Mouse (Mus musculus) megakaryocyte progenitor cell, adult 5-6 weeks (primary cell): ENCODE measurements around the gene Sf3a2. TPM values are rescaled to one million over a fixed set of nuclear protein-coding genes. Genes with fewer than 3 reads are reported as not detected.
"Not testable (repeated sequence)": the region's sequence is repeated elsewhere in the genome, so short reads cannot be mapped to it uniquely, and the experiment has no call there.

Experiments used
- ATAC-seq: replicated peaks from 2 replicates; pipeline ENCODE4 v1.8.0; 2016; ENCODE audit warnings: mild to moderate bottlenecking, moderate TSS enrichment, inconsistent platforms; ENCODE audit not compliant: poor library complexity
- total RNA-seq, 2 experiments: library from RNA; stranded (forward) in 1 of 2; stranded (reverse) in 1 of 2; fragments of 157-497, 149-512 nt in 1 of 2; fragments of 200-1000 nt in 1 of 2; gene quantifications; 2 replicates each; pipeline versions ENCODE4 v1.2.3 to v1.2.4; 2015 to 2017

The Sf3a2 gene
- total RNA-seq, 2 experiments from 2014 or later = 11.5 to 74.9 TPM

DNA sequence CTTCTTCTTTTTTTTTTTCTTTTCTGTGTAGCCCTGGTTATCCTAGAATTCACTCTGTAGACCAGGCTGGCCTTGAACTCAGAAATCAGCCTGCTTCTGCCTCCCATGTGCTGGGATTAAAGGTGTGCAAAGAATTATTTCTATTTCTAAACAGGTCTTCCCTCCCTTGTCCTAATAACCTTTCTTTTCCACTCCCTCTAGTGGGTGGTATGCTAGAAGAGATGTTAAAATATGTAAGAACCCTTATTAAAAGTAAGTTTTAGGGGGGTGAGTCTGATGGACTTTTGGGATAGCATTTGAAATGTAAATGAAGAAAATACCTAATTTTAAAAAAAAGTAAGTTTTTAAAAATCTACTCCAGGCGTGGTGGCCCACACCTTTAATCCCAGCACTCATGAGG is 25.3 kb downstream of the Sf3a2 start:
- no peak for ATAC-seq

DNA sequence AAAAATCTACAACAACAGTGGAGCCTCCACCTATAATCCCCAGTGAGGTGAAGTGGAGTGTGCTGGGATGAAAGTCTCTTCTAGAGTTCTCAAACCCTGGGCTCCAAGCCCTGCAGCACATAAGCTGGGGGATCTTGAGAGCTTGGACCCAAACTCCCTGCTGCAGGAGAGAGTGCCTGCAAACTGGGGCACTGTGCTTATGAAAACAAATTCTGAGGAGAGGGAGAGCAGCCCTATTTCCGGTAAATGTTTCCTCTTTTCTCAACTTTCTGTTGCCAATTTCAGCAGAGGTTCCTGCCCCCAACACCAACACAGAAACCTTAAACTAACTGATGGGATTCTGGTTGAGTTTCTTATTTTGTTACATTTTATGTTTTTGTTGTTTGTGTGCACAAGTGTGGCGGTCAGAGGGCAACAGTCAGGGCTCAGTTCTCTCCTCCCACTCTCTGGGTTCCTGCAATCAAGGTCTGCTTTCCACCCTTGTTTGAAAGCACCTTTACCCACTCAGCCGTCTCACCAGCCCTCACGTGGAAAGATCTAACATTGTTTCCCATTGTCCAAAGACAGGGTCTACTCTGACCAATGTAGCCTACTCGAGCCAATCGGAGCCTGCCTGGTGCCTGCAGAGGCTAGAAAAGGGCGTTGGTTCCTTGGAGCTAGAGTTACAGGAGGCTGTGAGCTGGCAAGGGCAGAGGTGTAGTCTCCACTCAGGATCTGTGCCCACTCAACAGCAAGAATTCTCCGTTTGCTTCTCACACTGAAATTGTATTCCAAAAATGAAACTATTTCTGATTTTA is 26.0 kb downstream of the Sf3a2 start:
- ATAC-seq = no peak

DNA sequence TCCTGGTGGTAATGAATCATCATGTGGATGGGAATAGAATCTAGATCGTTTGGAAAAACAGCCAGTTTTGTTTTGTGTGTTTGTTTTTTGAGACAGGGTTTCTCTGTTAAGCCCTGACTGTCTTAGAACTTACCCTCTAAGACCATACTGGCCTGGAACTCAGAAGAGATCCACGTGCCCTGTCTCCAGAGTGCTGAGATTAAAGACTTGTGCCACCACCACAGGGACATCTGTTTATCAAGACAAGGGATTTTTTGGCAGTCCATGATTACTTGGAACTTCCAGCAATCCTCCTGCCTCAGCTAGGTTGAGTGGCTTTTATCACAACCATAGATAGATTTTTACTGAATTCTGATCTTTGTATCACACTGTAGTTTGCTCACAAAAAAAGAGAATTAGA is 26.8 kb downstream of the Sf3a2 start:
- ATAC-seq = no peak

DNA sequence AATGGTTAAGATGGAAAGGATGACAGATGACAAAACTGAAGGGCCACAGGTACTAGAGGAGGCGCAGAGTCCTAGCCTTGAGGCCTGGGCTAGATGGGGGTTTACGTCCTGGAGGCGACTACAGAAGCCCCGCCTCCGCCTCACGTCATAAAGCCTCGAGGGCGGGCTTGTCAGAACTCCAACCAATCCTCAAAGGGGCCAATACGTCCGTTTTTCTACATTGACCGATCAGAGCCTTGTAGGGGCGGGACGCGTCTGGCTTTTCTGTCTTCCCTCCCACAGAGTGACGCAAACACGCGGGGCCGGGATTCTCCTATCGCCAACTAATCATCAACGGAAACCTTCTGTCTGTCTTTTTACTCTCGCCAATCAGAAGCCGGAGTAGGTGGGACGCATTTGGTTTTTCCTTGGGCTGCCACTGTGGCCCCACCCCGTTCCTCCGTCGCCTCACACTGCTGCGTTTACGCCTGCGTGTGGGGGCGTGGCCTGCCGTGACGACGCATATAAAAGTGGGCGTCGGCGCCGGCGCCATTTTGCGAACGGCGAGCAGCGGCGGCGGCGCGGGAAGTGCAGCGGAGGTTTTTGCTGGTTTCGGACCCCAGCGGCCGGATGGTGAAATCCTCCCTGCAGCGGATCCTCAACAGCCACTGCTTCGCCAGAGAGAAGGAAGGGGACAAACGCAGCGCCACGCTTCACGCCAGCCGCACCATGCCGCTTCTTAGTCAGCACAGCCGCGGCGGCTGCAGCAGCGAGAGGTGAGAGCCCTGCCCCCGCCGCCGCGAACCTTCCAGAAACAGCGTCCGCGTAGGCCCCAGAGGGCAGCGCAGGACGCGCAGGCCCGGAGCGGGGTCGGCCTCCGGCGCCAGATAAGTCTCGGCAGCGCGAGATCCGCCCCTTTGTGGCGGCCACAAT is 28.4 kb downstream of the Sf3a2 start, which contains the start of gene Oaz1:
TSS of gene Oaz1 (plus strand) at position 506 of the 912 bp plus-strand sequence.
- peak; percentile 81 for ATAC-seq

DNA sequence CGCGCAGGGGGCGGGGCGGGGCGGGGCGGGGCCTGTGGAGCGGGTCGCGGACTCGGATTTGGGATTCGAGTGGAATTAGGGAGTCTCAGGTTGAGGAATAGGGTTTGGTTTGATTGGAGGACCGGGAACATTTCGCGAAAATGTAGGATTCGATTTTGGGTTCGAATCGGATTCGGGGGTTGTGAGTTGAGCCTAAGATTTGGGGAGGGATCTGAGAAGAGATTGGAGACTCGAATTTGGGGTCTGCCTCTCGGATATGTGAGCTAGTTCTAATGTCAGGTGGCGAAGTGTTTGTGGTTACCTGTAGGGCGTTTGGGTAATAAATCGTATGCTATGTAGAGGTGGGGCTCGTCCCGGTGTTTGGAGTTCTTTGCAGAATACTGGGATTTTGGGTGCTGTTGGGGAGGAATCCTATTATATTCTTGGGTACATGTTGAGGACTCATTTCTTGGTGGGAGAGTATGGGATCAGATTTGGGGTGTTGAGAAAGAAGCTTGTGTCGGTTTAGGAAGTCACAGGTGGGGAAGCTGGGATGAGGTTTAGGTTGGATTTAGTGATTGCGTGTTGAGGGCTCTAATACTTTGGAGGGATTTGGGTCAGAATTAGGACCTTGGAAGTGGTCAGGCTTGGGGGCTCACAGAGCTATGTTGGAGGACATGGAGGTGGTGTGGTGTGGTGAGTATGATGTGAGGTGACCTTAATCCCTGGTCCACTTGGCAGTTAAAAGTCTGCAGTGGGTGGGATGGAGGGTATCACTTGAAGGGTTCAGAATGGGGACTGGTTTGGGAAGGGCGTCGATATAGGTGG is 29.3 kb downstream of the Sf3a2 start:
- no peak for ATAC-seq

DNA sequence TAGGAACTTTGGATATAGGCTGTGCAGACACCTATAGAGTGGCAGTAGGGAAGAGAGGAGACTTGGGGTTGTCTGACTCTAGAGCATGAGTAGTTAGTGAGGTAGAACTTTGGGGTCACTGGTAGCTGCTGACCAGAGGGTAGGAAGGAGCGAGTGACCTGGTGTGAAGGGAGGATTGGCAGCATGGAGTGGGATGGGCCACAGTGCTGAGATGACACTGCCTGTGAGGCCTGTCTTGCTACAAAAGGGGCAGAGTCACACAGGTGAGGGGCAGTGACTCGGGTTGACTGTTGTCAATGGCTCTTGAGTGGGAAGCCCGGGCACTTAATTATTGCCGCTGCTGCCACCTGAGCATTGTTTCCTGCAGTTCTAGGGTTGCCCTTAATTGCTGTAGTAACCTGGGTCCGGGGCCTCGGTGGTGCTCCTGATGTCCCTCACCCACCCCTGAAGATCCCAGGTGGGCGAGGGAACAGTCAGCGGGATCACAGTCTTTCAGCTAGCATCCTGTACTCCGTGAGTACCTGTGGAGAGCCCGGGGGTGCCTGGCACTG is 29.9 kb downstream of the Sf3a2 start:
- ATAC-seq = no peak

DNA sequence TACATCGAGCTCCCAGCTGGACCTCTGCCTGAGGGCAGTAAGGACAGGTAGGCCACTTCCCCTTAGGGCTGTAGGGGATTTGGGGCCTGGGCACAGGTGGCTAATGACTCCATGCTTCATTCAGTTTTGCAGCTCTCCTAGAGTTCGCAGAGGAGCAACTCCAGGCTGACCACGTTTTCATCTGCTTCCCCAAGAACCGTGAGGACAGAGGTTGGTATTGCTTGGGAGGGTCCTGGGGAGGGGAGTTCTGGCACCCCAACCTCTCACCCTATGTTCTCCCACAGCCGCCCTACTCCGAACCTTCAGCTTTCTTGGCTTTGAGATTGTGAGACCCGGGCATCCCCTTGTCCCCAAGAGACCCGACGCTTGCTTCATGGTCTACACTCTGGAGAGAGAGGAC is 30.6 kb downstream of the Sf3a2 start:
- ATAC-seq = not testable (repeated sequence)

DNA sequence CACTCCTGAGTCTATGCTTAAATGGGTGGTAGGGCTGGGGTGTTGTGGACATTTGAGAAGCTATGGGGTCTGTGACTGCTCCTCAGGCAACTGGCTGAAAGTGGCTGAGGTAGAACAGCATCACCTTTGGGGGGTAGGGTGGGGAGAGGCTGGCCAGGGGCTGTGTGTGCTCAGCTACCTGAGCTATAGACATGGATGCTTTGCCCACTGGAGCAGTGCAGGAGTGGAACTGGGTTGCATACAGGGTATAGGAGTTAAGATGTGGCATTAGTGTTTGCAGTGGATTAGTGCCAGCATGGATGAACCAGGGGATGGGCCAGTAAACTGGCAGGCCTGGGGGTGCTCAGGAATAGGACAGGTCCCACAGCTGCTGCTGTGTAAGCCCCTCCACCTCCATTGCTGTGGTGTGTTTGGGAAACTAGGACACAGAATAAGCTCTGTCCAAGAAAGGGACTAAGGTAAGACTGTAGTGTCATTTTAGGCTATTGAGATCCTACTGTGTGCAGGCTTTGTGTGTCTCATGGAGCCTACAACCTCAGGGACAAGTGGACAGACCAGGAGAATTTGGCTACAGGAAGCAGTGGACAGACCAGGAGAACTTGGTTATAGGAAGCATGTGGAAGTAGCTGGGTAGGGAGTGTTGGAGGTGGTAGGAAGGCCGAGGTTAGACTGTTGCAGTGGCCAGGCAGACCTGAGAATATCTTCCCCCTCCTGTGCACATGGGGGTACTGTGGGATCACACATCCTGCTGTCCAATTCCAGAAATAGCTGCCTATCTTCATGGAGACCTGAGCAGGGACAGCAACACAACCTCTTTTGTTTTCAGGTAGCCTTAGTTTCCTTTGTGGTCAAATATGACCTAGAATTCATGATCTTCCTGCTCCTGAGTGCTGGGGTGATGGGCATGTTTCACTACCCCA is 31.6 kb downstream of the Sf3a2 start:
- ATAC-seq = no peak

DNA sequence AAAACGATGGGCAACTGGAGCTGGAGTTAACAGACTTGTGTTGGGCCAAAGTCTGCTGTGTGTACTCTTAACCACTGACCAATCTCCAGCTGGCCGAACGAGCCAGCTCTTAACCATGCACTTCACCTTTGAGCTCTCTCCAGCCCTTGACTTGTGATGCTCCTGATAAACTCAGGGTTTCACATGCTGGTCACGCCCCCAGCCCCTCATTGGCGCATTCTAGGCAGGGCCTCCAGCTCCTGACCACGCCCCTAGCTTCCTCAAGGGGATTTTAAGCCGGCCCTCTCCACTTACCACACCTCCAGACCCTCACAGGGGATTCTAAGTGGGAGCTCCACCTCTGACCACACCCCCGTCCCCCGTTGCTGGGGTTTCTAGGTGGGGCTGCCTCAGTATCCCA is 33.1 kb downstream of the Sf3a2 start:
- ATAC-seq = peak; percentile 33

DNA sequence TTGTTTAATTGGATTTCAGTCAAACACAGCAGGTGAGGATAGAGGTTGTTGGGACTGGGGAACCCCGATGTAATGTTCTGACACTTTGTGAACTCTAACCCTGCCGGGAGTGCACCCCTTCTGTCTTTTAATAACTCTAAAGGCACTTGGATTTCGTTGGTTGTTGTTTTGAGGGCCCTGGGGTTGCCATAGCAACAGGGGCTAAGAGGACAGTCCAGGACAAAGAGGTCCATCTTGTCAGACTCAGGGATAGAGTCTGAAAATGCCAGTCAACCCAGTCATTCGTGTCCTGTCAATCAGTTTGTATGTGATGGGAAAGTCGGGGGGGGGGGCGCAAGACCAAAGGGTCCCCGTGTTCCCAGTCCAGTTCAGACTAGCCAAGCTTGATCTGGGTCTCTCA is 34.8 kb downstream of the Sf3a2 start:
- ATAC-seq = no peak

DNA sequence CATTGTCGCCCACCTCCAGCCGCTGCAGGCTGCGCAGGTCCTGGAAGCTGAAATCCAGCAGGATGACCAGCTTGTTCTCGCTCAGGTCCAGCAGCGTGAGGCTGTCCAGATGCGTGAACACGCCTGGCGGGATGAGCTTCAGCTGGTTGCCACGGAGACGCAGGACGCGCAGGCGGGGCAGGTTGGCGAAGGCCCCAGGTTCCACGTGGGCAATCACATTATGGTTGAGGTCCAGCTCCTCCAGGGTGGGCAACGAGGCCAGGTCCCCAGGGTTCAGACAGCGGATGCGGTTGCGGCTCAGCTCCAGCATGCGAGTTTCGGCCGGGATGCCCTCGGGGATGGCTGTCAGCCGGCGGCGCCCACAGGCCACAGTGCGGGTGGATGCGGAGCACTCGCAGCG is 37.6 kb downstream of the Sf3a2 start:
- no peak for ATAC-seq

DNA sequence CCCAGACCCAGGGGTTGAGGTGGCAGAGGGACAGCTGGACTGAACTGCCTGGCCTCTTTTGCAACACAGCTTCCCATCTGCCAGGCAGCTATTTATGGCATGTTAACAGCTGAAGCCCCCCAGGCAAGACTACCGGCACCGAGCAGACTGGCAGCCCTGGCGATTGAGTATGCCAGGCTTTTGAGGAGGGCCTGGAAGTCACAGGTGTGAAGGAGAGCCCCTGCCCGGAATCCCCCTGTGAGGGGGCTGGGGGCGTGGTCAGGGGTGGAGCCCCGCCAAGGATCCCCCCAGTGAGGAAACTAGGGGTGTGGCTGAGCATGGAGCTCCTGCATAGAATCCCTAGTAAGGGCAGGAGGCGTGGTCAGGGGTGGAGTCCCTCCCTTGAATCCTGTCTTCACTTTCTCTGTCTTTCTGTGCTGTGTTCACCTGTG is 39.0 kb downstream of the Sf3a2 start:
- ATAC-seq = no peak

DNA sequence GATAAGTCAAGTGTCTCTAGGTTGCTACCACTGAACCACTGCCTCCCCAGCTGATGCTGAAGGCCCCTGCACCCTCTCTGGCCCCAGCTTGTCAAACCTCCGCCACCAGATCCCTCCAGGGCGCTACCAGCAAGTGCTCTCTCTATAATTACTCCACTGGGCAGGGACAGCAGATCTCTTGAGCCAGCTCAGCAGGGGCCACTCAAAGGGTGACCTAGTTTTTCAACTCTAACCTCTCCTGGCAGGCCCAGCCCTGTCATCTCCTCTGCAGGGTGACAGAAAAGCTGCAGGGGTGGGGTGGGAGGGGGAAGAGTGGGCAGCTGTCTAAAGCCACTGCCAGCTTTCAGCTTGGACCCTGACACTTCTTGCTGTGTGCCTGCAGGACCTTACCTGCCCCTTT is 39.8 kb downstream of the Sf3a2 start:
- ATAC-seq = no peak

DNA sequence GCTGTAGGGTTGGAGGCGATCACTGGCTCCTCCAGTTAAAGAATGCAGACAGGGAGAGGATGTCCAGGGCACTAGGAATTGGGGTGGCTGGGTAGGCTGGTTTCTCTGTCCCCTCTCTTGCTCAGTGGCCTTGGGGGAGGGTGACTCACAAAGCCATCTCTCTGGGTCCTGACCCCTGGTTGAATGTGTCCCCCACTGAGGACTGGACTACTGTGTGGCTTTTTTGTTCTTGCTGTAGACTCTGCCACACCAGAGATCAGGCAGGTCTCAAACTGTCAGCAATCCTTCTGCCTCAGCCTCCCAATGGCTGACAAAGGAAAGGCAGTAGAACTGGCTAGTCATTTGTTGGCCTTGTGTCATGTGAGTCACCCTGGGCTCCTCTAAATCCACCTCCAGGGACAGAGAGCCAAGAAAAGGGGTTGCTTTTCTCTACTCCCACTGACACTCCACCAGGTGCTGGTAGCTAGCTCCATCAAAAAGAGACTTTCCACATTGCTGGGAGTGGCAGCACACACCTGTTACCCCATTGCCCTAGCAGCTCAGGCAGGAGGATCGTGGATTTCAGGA is 40.4 kb downstream of the Sf3a2 start:
- ATAC-seq = no peak

DNA sequence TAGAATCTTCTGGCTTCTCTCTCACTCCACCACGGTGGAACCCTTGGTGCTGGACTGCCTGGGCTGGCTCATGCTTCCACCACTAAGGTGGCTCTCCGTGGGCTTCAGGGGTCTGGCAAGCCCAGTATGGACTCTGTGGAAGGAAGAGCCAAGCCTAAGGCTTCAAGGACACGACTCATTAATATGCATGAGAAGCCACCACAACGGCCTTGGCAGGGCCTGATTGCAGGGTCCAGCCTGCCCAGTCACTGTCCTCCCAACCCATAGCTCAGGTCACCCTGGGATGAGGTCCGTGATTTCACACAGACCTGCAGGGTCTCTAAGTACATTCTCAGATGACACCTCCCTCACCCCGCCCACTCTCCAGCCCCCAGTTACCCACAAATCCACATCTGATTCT is 41.9 kb downstream of the Sf3a2 start:
- no peak for ATAC-seq

DNA sequence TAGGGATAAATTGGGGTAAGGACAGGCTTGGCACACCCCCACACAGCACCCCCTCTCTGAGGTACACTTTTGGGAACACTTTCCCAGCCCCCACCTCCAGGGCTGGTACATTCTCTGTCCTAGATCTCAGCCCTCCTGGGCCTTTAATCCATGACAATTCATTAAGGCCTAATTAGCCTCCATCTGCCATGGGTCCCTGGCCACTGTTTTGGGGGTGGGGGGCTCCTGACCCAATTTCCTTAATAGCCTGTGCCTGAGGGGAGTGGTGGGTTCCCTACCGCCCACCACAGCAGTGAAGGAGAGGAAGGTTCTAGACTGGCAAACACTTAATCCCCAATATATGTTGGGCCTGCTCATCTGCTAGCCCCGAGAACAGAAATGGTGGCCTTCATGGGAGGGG is 43.7 kb downstream of the Sf3a2 start:
- no peak for ATAC-seq

DNA sequence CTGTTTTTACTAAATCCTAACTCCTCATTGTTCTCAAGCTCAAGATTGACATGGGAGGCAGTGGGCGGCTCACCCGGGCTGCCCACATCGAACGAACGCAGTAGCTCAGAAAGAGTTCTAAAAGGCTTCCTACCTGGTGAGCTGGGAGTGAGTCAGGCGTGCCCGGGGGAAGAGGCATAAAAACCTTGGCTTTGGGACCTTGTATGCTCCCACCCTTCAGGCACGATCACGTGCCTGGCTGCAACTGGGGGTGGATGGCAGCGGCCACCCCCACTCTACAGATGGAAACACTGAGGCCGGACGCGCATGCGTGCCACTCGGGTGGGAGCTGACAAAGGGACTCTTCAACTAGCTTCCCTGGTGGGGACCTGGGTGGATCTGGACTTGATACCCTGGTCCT is 44.3 kb downstream of the Sf3a2 start:
- ATAC-seq = no peak

DNA sequence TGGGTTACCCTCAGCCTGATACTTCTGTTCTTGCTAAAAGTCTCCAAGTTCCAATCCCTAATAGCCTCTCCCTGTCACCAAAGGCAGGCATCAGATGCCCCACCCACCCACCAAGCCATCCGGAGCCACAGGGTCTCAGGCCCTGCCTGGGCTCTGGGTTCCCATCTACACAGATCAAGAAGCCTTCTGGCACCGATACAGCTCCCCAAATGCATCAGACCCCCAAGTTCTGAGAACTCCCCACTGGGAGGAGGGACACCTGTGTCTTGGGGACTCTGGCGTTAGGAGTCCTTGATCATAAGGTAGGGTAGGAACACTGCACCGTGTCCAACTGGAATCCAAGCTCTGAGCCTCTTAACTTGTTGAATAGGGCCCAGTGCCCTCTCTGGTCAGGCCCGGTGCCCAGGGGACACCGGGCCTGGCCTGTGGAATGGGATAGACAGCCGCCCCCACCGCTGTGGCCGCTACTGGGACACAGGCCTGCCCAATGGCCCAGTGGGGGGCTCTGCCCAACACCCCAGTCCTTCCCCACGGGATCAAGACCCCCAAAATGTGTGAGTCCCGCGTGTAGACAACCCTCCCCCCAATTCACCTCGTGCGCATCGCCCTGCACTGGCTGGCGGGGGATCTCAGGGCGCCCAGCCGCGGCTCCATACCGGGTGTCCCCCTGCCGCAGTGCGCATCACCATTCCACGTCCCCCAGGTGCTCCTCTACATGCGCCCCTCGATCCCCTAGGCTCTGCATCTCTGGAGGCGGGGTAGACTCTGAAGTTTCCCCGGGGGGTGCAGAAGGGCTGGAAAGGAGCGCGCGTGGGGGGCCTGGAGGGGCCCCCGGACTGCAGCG is 45.3 kb downstream of the Sf3a2 start:
- no peak for ATAC-seq
